Mouse (Mus musculus) thymus, adult 2 months (tissue): ENCODE results near the gene Wfdc15b.
"Not testable (repeated sequence)": the region's sequence is repeated elsewhere in the genome, so short reads cannot be mapped to it uniquely, and the experiment has no call there.

Source experiments
- CTCF ChIP-seq: fragments of 200-500 bp; IDR thresholded peaks from 2 replicates; pipeline ENCODE4 v1.5.1; 2012; ENCODE audit warnings: mild to moderate bottlenecking, control low read depth, low read length, moderate library complexity, borderline replicate concordance; ENCODE audit not compliant: control insufficient read depth, poor library complexity, insufficient read depth; ENCODE audit errors: extremely low read depth
- POLR2A ChIP-seq: fragments of 200-500 bp; IDR thresholded peaks from 2 replicates; pipeline ENCODE4 v1.6.1; 2012; ENCODE audit warnings: mild to moderate bottlenecking, low read length, control low read depth, moderate library complexity; ENCODE audit not compliant: control insufficient read depth, poor library complexity, insufficient read depth; ENCODE audit errors: extremely low read depth

DNA sequence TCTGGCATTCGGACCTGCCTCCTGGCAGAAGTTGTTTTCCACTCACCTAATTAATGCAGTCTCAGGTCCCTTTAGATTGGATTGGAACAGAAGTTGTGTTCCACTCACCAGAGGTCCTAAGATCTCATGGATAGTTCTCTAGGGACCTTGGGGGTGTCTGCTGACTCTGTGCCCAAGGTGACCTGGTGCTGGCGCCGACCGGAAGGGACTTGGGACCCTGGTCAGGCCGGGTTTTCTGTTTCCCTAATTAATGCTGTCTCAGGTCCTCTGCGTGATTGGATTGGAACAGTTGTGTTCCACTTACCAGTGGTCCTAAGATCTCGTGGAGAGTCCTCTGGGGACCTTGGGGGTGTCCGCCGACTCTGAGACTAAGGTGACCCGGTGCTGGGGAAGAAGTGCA lies 15.4 kb downstream of the Wfdc15b start:
- TF ChIP-seq POLR2A, CTCF: not testable (repeated sequence)
